Mouse (Mus musculus) cerebellum, adult 11 months (tissue): ENCODE measurements around the gene Mpc2.
A peak's percentile ranks its signal among the peaks of the same experiment; 100 is the strongest.

Source experiments
- DNase-seq: peaks from one replicate; pipeline ENCODE4 v3.0.0; 2022

The Mpc2 gene

DNA sequence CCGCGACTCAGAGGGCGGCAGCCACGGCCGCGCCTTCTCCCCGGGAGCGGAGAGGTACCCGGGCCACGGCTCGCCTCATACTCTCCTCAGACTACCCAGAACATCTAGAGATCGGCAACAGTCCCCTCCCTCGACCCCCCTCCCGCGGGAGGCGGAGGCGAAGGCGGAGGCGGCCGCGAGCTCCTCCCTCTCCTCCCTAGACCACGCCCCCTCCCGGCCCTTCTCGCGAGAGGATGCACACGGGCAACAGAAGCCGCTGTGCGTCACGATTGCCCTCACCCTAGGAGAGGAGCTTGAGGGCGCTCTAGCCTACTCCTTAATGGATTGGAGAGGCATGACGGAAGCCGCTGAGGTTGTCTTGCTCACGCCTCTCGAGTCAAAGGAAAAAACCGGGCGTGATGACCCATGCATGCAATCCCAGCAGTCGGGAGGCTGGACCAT is at the start of gene Mpc2, which contains the start of gene Dcaf6:
Gene Mpc2 (plus strand): TSS at position 278 of the 441 bp plus-strand sequence.
Gene Dcaf6 (minus strand): TSS at position 116 of the 441 bp plus-strand sequence.
- peak; percentile 100 for DNase-seq

DNA sequence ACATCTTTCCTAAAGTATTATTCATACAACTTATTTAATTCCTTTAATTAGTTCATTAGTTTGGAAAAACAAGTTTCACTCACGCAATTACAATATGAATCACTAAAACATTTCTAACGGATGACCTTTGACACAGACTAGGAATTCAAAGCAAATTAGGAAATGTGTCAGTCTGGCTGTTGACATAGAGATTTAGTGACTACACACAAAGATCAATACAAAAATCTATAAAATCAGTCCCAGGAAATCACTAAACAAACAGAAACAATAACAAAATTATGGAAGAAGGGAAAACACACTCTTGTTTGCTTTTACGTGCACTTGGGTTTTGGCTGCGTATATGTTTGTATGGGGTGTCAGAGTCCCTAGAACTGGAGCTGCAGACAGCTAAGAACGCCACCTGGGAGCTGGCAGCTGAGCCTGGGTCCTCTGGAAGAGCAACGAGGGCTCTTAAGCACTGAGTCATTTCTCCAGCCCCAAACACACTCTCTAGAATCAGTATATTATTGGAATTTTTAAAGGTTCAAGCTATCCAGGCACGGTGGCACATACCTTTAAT is 39.0 kb upstream of the Mpc2 start:
- DNase-seq = no peak

DNA sequence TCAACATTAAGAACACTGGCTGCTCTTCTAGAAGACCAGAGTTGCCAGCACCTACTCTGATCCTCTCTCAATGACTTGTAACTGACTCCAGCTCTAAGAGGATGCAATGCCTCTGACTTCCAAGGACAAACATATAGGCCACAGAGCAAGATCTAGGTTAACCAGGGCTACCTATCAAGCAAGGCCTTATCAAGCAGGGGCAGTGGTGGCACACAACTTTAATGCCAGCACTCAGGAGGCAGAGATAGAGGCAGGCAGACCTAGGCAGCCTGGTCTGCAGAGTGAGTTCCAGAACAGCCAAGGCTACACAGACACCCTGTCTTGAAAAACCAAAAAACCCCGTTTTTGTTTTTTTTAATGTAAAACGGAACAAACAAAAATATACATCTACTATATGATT is 34.2 kb upstream of the Mpc2 start:
- DNase-seq = no peak

DNA sequence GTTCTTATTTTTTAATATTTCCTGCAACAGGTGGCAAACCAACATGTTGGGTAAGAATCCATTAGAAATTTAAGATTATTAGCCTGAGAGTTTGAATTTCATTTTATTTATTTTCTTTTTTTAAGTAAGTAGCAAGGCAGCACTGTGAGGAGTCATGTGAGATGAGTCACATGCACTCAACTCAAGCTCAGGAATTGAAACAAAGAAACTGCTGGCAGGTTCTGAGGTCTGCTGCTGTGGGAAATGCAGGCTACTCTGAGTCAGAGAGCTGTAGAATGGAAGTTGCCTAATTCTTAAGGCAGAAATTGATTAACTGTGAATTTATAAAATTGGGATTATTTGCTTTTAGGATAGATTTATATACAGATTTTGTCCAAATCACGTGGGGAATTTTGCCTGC is 27.6 kb upstream of the Mpc2 start:
- DNase-seq = no peak

DNA sequence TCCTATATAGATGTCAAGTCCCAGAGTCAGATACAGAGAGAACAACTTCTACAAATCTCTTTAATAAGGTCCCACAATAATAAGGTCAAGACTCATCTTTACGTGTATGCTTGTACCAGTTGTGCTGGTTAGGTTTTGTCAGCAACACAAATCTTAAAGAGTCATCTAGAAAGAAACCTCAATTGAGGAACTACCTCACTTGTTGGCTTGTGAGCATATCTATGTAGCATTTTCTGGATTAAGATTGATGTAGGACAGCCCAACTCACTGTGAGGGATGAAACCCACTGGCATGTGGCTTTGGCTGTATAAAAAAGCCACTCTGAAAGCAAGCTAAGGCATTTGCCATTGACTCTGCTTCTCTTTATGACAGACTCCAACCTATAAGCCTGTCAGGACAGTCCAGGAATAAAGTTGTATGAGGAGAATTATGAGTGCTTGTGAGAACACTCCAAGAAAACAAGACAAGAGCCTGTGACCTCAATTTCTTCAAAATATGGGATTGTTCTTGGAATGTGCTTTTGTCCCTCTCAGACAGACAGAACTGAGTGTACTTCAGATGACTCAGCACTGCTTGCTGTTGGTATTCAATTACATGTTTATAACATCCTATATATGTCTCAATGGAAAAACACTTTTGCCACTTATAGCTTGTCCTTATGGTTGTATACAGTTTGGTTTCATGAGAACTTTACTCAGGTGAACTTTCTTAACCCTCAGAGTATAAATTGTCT is 22.0 kb upstream of the Mpc2 start:
- DNase-seq = no peak

DNA sequence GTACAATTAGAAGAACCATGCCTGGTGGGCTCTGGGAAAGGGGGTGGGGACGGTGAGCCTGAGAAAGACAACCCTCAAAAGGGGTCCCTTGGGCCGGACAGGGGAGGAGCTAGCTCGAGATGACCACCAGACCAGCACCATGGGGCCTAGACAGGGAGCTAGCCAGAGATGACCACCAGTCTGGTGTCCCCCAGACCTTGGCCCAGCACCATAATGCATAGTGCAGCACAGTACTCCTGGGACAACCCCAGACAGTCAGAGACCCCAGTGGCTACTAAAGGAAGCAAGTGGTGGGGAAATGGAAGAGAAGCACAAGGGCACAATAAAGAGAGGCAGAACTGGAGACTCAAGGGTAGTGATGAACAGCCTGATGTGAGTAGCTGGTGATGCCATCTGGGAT is 19.6 kb upstream of the Mpc2 start:
- DNase-seq = no peak

DNA sequence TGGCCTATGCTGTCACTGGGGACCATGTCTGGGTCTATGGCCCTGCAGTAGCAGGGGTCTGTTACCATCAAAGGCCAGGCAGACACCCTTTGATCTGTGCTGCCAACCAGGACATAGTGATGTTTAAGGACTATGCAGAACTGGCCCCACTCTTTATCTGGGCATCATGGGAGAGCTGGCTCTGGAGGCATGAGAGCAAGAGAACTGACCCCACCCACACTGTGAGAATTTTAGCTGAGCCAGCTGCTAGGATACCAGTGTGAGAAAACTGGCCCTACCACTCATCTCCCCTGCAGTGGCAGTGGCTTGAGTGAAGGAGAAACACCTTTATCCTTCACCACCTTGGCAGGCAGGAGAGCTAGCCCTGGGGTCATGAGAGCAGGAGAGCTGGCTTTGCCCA is 19.2 kb upstream of the Mpc2 start:
- no peak for DNase-seq

DNA sequence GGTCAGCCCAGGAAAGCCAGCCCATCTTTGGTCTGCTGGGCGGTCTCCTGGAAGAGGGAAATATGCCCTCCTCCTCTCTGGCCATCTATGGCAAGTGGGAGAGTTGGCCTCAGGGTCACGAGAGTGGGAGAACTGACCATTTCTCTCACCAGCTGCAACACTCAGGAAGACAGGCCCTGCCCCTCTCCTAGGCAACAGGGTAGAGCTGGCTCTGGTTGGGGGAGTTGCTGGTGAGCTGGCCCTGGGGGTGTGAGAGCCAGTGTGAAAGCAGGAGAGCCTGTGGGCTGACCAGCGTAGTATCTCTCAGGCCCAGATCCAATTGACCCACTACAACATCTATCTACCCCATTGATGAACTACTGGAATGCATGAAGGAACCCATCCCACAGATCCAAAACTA is 18.7 kb upstream of the Mpc2 start:
- DNase-seq = no peak

DNA sequence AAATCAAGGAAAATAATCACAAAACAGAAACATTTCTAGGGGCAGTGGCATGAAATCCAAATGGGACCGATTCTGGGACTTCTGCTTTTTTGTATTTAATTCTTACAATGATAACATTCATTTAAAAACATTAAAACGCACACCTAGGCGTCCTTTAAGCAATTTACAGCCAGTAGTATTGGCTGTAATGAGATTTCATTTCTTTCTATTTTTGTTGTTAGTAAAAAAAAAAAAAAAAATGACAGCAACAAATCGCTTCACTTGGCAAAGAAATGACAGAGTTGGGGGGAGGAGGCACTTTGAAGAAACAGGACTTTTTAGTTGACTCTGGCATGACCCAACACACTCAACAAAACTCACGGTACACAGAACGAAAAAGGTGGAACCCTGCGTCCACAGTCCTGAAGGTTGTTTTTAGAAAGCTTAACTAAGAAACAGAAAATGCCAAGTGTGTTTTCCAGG is 1.4 kb upstream of the Mpc2 start:
- DNase-seq = no peak

DNA sequence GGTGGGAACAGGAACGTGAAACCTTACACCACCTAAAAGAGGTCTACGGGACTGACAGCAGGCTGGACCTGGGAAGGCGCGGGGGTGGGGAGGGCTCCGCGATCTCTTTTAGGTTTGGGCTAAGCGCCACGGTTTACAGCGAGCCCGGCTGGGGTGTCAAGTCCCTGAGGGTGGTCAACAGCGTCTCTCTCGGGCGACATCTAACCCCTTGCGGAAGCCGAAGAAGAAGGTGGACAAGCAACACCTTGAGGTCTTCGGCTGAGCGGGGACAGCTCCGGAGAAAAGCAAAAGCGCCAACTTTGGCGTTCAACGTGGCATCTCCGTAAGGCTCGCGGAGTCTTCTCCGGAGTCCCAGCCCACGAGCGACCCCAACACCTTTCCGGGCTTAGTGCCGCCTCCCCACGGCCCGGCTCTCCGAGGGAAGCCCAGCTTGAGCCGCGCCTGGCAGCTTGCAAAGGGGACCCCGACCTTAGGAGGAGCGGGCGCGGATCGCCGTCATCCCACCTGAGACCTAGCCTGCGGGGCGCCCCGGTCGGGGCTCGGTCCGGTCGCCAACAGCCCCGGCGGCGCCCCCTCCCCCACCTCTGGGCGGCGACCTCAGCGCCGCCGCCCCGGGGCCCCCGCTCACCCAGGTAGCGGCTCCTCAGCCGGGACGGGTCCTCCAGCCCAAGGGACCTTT is 795 bp upstream of the Mpc2 start:
- DNase-seq = peak; percentile 61

DNA sequence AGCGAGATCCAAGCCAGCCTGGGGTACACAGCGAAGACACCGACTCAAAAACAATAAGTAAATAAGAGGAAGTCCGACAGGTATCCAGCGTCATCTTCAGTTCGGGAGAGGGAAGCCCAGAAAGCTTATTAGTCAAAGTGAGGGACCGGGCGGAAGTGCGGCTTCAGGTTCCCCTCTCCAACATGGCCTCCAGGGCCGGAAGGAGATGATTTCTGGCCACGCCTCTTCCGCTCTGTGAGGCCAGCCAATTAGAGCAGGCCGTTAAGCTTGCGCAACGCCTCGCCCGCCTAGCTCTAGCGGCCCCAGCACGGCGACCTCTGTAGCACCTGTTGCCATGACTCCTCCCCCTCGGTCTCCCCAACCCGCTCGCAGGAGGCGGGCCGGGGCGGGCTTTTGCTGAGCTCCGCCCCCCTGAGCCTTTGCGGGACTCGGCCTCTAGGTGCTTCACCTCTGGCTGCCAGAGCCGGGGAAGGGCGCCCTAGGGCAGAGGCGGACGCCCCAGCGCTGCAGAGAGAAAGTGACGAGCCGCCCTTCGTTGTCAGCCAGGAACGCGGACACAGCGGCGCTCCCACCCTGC is 452 bp downstream of the Mpc2 start:
- DNase-seq = peak; percentile 100

DNA sequence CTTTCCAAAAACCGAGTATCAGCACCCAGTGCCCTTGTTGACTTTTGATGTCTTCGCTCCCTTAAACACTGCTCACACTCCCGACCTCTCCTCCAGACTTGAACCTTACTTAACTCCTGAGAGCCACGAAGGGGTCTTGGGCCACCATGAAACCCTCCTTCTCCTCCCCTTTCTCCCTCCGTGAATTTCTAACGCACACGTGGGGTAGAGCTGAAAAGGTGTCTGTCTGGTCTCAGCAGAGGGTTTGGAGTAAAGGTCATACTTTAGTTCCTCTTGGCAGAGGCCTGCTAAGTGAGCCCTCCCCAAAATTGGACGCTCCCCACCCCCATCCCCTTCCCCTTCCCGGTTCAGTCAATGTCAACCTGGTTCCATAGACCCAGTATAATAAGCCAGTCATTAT is 1.2 kb downstream of the Mpc2 start:
- DNase-seq = no peak

DNA sequence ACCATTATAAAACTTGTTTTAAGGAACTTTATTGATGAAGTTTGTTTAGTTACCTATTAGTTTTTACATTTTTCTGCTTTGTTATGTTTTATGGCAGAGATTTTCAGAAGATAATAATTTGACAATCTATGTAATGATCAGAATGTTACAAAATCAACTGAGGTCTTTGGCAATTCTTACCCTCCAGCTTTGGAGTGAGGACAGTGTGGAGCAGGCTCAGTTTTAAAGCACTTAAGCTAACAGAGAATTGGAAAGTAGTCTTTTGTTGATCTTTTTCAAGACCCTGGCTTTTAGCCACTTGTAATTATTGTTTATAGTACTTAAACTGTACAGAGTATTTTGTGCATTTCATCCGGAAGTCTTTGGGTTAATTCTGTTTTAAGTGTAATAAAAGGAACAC is 2.4 kb downstream of the Mpc2 start:
- DNase-seq = no peak

DNA sequence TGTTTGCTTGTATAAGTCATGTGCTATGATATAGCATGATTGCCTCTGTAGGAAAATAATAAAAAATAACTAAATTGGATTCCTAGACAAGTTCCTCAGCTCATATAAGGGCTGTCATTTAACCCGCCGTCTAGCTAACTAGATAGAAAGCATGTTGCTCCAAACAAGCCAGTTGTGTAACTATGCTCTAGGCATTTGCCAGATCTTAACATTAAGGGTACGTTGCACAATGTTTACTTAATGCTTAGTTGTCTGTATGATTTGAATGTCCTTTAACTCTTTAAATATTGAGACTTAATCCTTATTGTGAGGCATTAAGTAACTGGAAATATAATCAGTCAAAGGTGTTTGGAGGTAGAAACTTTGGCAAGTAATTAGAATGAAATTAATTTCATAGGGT is 4.1 kb downstream of the Mpc2 start:
- no peak for DNase-seq

DNA sequence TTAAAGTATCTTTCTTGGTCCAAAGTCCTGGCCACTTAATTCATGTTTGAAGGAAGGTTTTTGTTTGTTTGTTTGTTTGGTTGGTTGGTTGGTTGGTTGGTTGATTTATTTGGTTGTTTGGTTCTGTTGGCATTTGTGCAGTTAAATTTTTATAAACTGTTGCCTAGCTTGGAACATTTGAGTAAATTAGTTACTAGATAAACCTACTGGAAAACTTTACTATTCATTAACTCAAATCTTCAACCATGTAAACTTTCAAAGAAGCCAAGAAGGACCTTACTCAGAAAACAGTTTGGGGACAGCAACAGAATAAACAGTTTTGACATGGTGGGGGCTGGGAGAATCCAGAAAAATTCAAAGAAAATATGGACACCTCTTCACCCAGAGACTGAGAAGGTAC is 8.5 kb downstream of the Mpc2 start:
- no peak for DNase-seq

DNA sequence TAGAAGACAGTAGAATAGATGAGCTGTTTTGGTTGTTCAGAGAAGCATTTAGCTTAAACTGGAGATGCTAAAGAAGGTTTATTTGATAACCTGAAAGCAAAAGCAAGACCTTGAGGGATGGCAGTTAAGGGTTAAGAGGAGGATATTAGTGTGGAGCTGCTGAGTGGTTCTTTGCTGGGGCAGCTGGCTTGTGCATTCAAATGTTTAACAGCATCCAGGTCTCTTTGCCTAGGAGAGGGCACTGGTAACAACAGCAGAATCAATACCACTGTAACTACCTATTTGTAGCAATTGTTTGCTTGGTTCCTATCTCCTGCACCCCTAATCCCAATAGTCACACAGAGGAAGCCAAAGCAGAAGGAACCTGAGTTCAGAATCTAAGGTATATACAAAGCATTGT is 9.3 kb downstream of the Mpc2 start:
- DNase-seq = no peak

DNA sequence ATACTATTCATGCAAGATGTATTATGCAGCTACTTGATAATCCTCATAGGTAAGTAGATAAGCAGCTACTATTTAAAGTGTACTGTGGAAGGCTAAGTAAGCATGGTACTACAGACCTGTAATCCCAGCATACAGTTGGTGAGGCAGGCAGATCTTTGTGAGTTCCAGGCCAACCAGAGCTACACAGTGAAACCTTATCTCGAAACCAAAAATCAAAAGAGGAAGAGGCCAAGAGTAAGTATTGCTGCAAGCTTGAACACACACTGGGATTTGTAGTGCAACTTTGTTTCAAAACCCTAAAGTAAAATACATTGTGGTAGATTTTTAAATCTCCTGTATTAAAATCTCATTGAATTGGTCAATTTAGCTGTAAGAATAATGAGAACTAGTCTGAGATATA is 11.1 kb downstream of the Mpc2 start:
- DNase-seq = no peak

DNA sequence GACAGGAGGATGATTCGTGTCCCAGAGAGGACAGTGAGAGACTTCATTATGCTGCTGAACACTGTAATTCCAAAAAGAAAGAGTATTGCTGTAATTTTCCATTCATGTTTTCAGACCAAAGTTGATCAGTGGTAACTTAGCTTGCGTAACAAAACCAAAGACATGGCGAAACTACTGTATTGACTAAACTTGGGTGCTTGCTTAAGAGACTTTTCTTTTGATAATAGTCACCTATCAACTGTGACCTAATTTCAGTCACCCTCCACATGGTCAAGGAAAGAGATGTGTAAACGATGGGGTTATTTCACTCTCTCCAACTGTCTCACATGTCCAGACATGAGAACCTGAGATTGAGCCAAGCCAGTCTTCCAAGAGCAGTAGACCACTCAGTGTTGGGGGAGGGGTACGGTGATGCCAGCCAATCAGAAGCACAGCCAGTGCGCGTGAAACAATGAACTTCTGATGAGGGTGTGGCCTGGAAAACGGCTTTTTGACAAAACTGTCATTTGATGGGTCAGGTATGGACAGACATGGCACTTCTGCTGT is 24.3 kb downstream of the Mpc2 start, which contains the start of gene Adcy10:
Gene Adcy10 (plus strand): TSS at position 496 of the 546 bp plus-strand sequence.
- no peak for DNase-seq

DNA sequence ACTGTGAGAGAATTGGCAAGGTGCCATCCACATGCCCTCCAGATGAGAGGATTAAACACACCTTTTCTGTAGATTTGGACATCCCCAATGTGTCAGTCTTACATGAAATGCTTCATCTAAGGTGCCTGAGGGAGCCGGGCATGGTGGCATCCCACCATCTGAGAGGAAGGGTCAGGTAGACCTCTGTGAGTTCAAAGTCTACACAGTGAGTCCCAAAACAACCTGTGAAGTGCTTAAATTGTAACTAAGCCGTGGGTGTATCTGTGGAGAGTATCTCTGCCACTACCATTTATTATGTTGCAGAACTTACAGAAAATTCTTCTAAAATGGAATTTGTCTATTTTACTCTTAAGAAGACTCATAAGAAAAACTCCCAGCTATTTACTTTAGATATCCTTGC is 25.7 kb downstream of the Mpc2 start:
- no peak for DNase-seq

DNA sequence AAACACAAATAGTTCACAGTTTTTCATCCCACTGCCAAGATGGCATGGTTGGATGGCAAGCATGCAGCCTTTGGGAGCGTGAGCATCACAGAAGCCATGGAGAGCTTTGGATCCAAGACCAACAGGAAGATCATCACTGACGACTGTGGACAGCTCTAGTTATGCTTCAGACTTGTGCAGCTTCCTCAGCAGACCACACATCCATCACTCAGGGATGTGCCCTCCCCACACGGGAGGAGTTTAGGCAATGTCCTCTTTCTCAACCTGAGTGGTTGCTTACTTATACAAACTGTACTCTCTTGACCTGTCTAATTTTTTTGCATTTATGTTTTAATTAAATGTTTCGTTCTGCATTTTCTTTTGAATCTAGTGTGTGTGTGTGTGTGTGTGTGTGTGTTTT is 28.8 kb downstream of the Mpc2 start:
- DNase-seq = no peak

DNA sequence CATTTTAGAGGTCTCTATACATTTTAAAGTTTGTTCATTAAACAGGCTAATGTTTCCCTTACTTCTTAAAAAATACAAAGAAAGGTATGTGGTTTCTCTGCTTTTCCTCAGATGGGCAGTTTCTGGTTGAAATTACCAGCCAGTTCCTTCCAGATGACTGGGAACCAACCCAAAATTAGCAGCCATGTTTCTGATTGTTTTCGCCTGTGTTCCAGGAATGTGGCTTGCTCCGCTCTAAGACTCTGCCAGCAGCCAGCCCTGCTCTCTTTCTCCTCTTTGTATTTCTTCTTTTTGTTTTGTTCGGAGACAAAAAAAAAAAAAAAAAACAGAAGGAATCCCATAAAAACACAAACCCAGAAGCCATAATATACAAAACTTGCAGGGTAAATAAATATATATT is 38.4 kb downstream of the Mpc2 start:
- no peak for DNase-seq

DNA sequence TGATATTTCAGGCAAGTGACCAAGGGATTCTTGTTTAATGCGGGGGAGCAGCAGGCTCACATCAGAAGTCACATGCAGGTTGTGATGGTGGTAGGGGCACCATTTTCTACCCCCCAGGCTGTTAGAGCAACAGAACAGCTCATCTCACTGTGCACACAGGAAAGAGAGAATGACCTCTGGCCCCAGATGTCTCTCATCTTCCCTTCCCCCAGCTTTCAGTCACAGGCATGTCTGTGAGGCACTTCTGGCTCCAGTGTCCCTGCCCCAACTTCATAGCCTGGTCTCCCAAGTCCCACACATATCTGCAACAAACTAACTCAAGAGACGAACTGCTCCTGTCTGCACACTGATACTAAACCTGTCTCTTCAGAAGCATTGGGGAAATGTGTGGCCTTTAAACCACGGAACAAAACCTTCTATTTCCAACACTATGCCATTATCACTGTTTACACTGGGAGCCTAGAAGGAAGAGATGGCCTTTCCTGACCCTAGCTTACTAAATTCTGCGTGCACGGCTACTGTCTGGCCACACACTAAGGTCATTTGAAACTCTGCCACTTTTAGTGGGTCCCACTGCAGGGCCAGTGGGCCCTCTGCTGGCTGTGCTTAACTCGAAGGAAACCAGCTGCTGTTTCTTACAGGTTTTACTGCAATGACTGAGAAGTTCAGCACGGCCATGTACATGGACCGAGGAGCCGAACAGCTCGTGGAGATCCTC is 43.0 kb downstream of the Mpc2 start:
- DNase-seq = no peak

DNA sequence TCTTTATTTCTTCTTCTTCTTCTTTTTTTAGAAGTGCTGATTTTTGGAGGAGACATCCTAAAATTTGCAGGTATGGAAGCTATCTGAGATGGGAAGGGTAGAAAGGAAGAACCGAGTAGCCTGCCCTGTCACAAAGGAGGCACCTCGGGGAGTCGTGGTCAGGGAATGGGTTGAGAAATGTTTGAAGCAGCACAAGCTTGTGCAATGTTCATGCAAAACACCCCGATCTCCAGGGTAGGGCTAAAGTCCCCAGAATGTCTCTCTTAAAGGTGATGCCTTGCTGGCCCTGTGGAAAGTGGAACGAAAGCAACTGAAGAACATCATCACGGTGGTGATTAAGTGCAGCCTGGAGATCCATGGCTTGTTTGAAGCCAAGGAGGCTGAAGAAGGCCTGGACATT is 45.9 kb downstream of the Mpc2 start:
- DNase-seq = no peak
